In the genomic region with DNA sequence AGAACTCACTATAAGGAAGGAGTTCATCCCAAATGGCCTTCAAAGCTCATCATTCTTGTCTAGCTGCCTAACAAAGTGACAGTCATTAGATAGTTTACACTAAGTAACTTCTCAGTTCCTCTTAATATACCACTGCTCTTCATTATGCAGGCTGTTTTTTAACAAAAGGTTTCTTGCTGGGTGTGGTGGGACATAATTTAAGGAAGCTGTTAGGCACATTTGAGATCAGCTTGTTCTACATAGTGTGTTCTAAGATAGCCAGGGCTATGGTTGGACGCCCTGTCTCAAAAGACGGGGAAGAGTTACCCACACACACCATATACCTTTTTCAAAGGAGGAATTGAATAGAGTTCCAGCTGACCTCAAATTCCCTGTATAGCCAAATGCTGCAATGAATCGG, we compare ENCODE assay signal across 16 mouse cellular contexts.
"Had no signal": no experiment of that assay in that cellular context is flagged by ENCODE, and none has a peak within 500 bp of the region (broad histone marks: within the 10 kb centered on the region; RNA-seq: fewer than 3 reads in every experiment).

No protein-coding gene starts in this region.

- ATAC-seq: lung, postnatal 0 days; midbrain, embryonic 15.5 days had no signal

- H3K9ac ChIP-seq: kidney, embryonic 15.5 days; liver, embryonic 15.5 days; midbrain, embryonic 15.5 days; neural tube, embryonic 13.5 days had no signal

- H3K4me3 ChIP-seq: kidney, embryonic 15.5 days; left cerebral cortex, adult 2 months; limb, embryonic 10.5 days; liver, embryonic 15.5 days; megakaryocyte, embryonic 14.5 days; midbrain, embryonic 15.5 days; neural tube, embryonic 13.5 days had no signal

- H3K9me3 ChIP-seq: limb, embryonic 10.5 days; liver, embryonic 15.5 days; midbrain, embryonic 15.5 days had no signal

- H3K4me1 ChIP-seq: liver, embryonic 15.5 days had no signal

- H3K36me3 ChIP-seq: kidney, embryonic 15.5 days; limb, embryonic 10.5 days; liver, embryonic 15.5 days; midbrain, embryonic 15.5 days; neural tube, embryonic 13.5 days had no signal

- H3K27ac ChIP-seq: kidney, embryonic 15.5 days; left cerebral cortex, adult 2 months; limb, embryonic 10.5 days; liver, embryonic 15.5 days; midbrain, embryonic 15.5 days; neural tube, embryonic 13.5 days; stomach, postnatal 0 days had no signal

- DNase-seq: kidney, adult 18-20 months; kidney, postnatal 14 days; lung, adult 2 months; lung, postnatal 36 days; right cerebral cortex, adult 18-20 months; right cerebral cortex, postnatal 25 days; thymus, postnatal 25 days had no signal

- H3K27me3 ChIP-seq: kidney, embryonic 15.5 days; liver, embryonic 15.5 days; megakaryocyte, embryonic 14.5 days; midbrain, embryonic 15.5 days; neural tube, embryonic 13.5 days had no signal
